8 mouse cellular contexts compared by ENCODE assay signal in the genomic region with DNA sequence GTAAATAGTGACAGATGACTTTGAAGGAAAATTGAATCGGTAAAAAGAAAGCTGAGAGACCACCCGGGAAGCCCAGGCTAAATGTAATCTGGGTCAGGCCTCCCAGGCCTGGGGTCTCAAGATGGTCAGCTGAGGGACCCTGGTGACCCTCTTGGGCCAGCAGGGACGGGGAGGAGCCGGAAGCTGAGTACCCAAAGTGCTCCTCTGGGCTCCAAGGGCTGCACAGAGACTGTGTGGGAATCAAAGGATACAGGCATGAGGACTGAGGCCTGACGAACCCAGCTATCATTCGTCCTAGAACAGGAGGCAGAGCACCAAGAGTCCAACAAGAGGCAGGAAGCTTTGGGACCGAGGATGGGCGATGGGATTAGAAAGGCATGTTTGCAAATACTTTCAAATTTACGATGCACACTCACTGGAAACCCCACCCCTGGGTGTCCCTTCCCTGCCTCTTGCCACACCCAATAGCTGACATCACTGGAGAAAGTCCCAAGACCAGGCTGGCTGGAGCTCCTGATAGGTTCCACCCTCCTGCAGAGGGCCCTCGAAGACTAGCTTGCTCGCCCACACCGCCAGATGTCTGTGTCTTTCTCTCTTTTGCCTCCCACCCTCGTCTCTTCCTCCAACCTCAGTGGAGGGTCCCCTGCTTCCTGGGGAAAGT.
A peak's percentile ranks its signal among the peaks of the same experiment; 100 is the strongest.
DNase-seq lines count a peak whose midpoint lies in the region; ATAC-seq and TF ChIP-seq lines count a peak whose summit lies in the region.

No protein-coding gene starts in this region.

- H3K9me3 ChIP-seq in intestine, embryonic 14.5 days (ENCODE audit: control insufficient read depth, low read length) = no peaks in the 10 kb centered on the region
- no peaks in the 10 kb centered on the region for H3K9me3 ChIP-seq in liver, embryonic 14.5 days (ENCODE audit: control insufficient read depth, low read length)

- peak; percentile 12 to 17 for DNase-seq in B cell, adult 2 months
- peak; percentile 67 for DNase-seq in MEL-GATA-1-ER (ENCODE audit: extremely low read depth, low read depth)
- DNase-seq in frontal cortex, postnatal 14 days (ENCODE audit: low spot score in 2 of 2) = peak; percentile 37 to 64
- DNase-seq in intestine, embryonic 14.5 days (ENCODE audit: low spot score) = no peak
- peak; percentile 51 to 81 (median 57) for DNase-seq in liver, embryonic 14.5 days (ENCODE audit: low read depth in 3 of 3, low spot score in 3 of 3)
- peak; percentile 70 for DNase-seq in right cerebral cortex, postnatal 25 days
- no peak for DNase-seq in retina, postnatal 1 day
- DNase-seq in layer of hippocampus, postnatal 36 days = no peak

- no peak for TF ChIP-seq EP300 in liver, embryonic 14.5 days (IDR thresholded peaks at IDR 0.05; ENCODE audit: low read depth)

- no peaks in the 10 kb centered on the region for H3K36me3 ChIP-seq in intestine, embryonic 14.5 days (ENCODE audit: control insufficient read depth, insufficient read depth, low read length)
- no peaks in the 10 kb centered on the region for H3K36me3 ChIP-seq in liver, embryonic 14.5 days (replicated peaks; ENCODE audit: control insufficient read depth, insufficient read depth, low read depth)

- 50% methylated on average over 13 of the region's 13 CpGs for WGBS in intestine, embryonic 14.5 days
- WGBS in liver, embryonic 14.5 days (ENCODE audit: insufficient replicate concordance) = 38% methylated on average over 13 of the region's 13 CpGs

- peaks cover 9% of the 10 kb centered on the region for H3K4me1 ChIP-seq in intestine, embryonic 14.5 days (replicated peaks; ENCODE audit: control insufficient read depth, insufficient read depth, low read length)
- peaks cover 5 to 11% of the 10 kb centered on the region in 2 experiments for H3K4me1 ChIP-seq in liver, embryonic 14.5 days (replicated peaks; ENCODE audit: control insufficient read depth in 2 of 2, insufficient read depth in 2 of 2, low read length in 1 of 2)

- H3K27me3 ChIP-seq in intestine, embryonic 14.5 days (replicated peaks; ENCODE audit: control insufficient read depth, insufficient read depth, low read length) = no peaks in the 10 kb centered on the region
- H3K27me3 ChIP-seq in liver, embryonic 14.5 days (ENCODE audit: control insufficient read depth, insufficient read depth, low read length) = no peaks in the 10 kb centered on the region

- 0 out of 2 replicates have a peak, but pooled peaks have one; percentile 23 for ATAC-seq in intestine, embryonic 14.5 days (replicated peaks; ENCODE audit: low FRiP score, low TSS enrichment, low read depth)
- ATAC-seq in liver, embryonic 14.5 days (ENCODE audit: insufficient read depth) = peak; percentile 91

- no peak overlapping the region for H3K27ac ChIP-seq in intestine, embryonic 14.5 days (ENCODE audit: low read depth)
- no peak overlapping the region; the same call in 1 of the 2 replicates for H3K27ac ChIP-seq in liver, embryonic 14.5 days

- TF ChIP-seq CTCF in liver, embryonic 14.5 days (IDR thresholded peaks at IDR 0.05; ENCODE audit: low read depth) = peak; percentile 74

- no peak overlapping the region for H3K9ac ChIP-seq in intestine, embryonic 14.5 days (ENCODE audit: low read length)
- H3K9ac ChIP-seq in liver, embryonic 14.5 days (replicated peaks) = peak overlapping the region; percentile 36

- H3K4me2 ChIP-seq in intestine, embryonic 14.5 days (ENCODE audit: low read length) = no peak overlapping the region
- peak overlapping the region; percentile 29 for H3K4me2 ChIP-seq in liver, embryonic 14.5 days (ENCODE audit: low read depth)

- H3K4me3 ChIP-seq in intestine, embryonic 14.5 days (ENCODE audit: low read depth, low read length) = no peak overlapping the region
- H3K4me3 ChIP-seq in liver, embryonic 14.5 days (ENCODE audit: insufficient read depth in 1 of 2, low read depth in 2 of 2, low read length in 2 of 2) = 0 out of 4 replicates have a peak overlapping the region, but pooled peaks have one; percentile 5 to 10

Comparison
In these comparisons a context has a peak if more than half of its experiments do, and no peak if none do; other contexts are left out.
1. DNase-seq: peak in B cell, adult 2 months (2 of 2), MEL-GATA-1-ER (single experiment), frontal cortex, postnatal 14 days (2 of 2), liver, embryonic 14.5 days (3 of 3) and right cerebral cortex, postnatal 25 days (single experiment); none in intestine, embryonic 14.5 days (single experiment), retina, postnatal 1 day (single experiment) and layer of hippocampus, postnatal 36 days (0 of 2).